Mouse (Mus musculus): ENCODE results near the gene Sfmbt1.

GRCm38 (mm10) chr14:30868826-30869225 is 154.2 kb downstream of the Sfmbt1 start:
- no peak for TF ChIP-seq CTCF (IDR thresholded peaks at IDR 0.05; ENCODE audit: low read depth, low read length)
- no peak for TF ChIP-seq POLR2A (IDR thresholded peaks at IDR 0.05; ENCODE audit: borderline replicate concordance, low read depth, low read length)
